Mouse (Mus musculus): ENCODE data around the gene Ddx6. TPM values are rescaled to one million over a fixed set of nuclear protein-coding genes. Genes with fewer than 3 reads are reported as not detected.
"Not testable (repeated sequence)": the region's sequence is repeated elsewhere in the genome, so short reads cannot be mapped to it uniquely, and the experiment has no call there.

The Ddx6 gene
- total RNA-seq, 2 experiments from 2014 or later, result 113 to 140 TPM

DNA sequence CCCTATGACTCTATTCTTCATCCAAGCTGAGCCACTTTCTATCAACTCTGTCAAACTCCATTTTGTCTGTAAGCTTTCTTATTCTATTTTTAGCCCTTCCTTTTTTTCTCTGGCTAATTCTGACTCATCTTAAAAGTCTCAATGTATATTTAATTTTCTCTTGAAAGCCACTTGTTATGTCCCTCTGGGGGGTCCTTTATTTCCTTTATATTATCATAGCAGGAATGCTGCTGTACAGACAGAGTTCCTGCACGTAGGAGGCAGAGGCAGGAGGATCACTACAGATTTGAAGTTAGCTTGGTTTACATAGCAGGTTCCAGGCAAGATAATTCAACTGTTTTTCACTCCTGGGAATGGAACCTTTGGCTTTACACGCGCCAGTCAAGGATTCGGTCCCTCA lies 11.5 kb upstream of the Ddx6 start:
- no peak for DNase-seq (ENCODE audit: low spot score in 2 of 2)

DNA sequence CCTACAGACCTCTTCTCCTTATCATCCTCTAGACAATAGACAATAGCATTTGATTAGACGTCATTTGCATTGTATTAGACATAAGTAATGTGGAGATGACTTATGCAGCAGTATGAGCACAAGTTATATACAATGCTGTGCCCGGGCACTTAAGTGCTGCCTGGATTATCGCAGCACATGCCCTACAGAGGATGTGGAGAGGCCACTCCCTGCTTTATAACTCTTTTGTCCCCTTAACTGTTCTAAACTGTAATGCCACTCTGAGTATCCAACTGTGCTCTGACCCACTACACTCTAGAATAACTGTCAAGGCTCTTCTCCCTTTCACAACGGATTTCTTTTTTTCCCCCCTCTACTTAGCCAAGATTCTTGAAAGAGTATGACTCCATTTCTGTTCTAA lies 10.8 kb upstream of the Ddx6 start:
- no peak for DNase-seq (ENCODE audit: low spot score in 2 of 2)

DNA sequence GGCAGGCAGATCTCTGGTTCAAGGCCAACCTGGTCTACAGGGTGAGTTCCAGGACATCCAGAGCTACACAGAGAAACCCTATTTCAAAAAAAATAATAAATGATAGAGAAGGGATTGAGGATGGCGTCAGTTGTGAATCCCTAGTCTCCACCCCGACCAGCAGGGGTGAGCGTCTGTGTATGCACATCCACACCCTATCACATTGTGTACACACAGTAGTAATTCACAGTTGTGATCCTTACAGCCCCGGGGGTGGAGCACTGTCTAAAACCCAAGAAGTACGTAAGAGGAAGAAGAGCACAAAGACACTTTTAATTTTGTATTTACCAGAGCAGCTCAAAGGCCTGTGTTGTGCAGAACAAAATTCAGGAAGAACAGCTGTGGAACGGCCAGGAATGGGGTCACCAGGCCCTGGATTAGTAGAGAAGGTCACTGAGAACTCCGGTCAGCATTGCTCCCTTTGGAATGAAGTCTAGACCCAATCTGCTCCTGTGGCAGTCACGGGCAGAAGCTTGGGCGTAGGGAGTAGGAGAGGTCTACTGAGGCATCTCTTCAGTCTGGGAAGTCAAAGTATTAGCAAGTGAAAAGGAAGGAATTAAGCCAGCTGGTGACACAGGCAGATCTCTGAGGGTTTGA lies 9.7 kb upstream of the Ddx6 start:
- no peak for DNase-seq (ENCODE audit: low spot score in 2 of 2)

DNA sequence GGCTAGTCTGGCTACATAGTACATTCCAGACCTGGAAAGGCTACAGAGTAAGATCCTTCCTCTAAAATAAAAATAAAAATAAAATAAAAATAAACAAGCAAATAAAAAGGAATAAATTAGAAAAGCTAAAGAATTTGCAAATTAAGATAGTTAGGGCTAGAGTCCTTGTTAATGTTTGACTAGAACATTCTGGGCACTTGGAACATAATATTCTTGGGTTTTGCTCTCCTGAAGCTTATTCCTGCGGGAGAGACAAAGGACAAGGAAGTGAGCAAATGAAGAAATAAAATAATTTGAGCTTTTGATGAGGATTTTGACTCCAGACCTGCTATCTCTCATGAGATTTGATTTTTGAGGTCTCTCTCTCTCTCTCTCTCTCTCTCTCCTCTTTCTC lies 9.2 kb upstream of the Ddx6 start:
- no peak for DNase-seq (ENCODE audit: low spot score in 2 of 2)

DNA sequence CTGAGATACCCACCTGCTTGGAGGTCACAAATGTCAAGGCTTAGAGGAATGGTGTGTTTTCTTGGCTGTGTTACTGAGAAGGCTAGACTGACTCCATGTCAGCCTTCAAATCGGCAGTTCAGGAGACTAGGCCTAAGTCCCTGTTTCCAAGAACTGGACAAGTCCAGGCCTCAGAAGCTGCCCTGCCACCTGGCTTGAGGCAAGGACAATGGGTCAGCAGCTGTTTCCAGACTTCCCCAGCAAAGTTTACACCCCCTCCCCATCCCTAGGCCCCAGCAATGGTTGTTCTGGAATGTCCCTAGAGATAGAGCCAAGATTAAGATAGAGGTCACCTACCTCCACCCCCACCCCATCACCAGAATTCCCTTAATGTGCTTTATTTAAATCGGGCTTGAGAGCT lies 7.0 kb upstream of the Ddx6 start:
- DNase-seq (ENCODE audit: low spot score in 2 of 2), result no peak

DNA sequence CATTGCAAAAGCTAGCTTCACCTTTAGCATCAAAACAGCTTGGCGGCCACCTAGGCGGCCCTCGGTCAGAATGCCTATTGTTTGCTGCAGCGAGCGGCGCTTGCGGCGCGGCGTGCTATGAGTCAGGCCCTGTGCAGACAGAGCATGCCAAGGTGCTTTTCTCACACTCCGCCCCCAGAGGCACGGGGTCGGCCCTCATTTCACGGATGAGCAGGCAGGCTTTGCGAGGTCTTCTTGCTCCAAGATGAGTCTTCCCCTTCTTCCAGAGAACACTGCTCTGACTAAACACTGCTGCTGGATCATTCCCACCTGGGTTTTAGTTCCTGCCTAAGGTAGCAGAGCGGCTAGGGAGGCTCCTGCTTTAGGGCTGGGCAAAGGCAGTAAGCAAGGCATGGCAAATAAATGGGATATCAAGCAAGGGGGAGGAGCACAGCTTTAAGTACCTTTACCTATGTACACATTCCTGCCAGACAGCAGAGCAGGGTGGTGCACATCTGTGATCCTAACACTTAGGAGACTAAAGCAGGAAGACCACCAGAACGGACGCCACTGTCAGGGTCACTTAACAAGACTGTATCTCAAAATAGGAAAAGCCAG lies 5.7 kb upstream of the Ddx6 start:
- no peak for DNase-seq (ENCODE audit: low spot score in 2 of 2)

DNA sequence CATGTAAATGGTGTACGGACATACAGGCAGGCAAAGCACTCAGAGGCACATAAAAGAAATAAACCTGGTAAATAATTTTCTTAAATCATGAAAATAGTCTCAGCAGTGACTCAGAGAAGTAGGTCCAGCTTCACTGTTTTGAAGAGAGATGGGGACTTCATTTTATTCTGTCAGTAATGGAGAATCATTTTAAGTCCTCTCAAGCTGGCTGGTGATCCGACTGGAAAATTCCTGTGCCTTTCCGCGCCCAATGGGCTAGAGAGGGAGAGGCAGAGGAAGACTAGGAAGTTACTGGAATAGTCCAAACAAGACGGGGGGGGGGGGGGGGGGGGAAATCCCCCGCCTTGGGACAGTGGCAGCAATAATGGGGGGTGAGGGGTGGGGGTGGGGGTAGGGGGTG lies 5.1 kb upstream of the Ddx6 start:
- no peak for DNase-seq (ENCODE audit: low spot score in 2 of 2)

DNA sequence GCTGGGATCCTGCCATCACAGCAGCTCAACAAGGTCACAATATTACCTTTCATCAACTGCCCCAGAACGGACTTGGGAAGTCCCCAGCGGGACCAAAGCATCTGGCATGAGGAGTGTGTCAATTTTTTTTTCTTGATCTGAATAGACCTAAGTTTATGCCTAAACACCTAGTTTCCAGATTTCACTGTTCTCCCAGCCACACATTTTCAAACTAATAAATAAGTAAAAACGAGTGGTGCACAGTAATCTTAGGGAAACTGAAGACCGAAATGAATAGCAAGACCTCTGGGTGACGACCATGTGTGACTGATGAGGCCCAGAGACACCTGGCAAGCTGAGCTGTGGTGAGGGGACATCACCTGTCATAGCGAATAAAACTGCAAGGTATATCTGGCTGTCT lies 3.9 kb upstream of the Ddx6 start:
- DNase-seq (ENCODE audit: low spot score in 2 of 2), result no peak

DNA sequence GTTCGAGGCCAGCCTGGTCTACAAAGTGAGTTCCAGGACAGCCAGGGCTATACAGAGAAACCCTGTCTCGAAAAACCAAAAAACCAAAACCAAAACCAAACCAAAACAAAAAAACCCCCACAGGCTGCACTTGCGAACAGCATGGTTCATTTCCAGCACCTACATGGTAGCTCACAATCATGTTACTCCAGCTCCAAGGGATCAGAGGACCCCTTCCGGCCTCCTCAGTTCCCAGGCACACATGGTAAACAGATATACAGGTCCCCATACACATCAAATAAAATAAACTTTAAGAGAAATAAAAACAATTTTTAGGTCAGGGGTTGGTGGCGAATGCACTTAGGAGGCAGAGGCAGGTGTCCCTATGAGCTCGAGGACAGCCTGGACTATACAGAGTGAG lies 1.9 kb upstream of the Ddx6 start:
- DNase-seq (ENCODE audit: low spot score in 2 of 2), result no peak

DNA sequence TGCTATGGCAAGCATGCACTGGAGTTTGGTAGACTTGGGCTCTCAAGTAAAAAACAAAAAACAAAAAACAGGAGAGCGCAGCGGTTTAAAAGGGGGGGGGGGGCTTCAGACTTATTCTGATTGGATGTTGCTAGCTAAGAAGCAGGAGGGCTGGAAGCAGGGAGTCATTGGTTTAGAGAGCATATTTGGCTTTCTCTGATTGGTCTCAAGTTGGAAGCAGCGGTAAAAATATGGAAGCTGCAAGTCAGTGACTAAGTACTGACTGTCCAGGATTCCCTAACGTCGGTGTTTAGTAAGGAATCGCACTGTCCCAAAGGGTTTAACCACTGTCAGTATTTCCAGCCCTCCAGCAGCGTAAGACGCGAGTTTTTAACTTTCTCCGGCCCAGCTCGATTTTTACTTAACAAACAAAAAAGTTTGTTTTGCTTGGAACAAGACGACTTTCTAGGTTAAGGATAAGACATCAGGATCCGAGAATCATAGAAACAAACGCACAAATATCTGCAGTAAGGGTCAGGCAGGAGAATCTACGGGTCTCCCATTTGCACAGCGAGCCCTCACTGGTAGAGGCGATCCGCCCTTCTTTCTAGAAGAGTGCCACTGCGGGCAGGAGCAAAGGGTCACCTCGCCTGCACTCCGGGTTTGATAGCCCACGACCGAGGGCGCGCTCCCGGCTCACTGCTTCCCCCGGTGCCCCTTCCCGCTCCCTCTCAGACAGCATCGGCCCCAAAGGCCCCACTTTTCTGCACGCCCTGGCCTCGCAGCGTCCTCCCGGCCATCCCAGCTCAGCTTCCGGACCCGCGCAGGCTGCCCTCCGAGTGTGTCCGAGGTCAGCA lies 1.0 kb upstream of the Ddx6 start:
- peak; percentile 57 to 67 for DNase-seq (ENCODE audit: low spot score in 2 of 2)

DNA sequence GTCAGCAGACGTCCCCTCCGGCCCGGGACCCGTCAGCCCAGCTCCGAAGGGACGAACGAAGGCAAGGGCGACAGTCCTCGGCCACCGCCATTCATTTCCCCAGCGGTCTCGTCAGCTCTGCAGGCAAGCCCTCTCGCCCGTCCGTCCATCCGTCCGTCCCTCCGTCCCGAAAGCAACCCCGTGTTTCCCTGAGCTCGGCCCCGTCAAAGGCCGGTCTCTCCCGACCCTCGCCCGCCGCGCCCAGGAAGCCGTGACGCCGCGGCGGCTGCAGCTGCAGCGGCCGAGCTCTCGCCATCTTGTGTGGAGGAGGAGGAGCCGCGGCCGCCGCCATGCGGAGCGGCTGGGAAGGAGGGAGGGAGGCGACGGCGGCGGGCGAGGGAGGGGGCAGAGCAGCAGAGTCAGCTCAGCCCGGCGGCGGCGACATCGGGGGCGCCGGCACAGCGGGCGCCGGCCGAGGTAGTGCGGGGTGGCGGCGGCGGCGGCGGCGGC lies 358 bp upstream of the Ddx6 start:
- DNase-seq (ENCODE audit: low spot score in 2 of 2), result peak; percentile 76 to 79

DNA sequence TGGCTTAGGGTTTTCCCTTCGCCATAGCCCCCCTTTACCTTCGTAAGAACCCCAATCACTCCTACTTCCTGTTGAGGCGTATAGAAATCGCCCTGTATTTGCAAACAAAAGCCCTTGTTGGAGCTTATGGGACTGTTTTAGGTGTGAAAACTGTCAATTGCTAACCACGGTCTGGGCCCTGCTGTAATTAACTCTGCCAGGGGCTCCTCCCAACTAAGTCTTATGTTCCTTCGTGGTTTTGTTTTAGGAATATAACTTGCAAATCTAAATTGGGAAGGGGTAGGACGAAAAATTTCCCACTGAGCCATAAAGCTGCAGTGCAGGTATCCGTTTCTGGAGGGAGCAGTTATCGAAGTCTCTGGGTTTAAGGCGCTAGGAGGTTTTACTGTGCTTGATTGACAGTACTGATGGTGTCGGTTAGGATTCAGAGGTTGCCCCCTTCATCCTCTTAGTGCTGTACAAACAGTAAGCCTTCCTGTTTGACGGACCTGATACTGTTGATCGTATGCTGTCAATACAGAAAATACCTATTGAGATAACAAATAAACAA lies 999 bp downstream of the Ddx6 start:
- DNase-seq (ENCODE audit: low spot score in 2 of 2), result no peak

DNA sequence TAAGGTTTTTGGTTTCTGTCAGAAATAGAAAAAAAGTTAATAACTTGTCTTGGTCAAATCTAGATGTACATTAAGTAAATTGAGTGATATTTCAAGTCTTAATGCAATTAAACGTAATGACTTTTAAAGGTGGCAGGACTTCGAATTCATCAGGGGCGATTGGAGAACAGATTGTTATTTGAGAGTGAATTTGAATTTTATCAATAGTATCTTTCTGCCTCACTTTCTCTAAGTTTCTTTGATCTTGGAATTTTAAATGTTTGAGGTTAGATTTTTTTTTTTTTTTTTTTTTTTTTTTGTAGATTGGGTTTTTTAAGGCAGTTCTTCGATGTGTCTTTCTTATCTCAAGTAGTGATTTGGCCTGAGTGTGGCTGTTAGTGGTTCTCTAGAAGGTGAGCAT lies 2.0 kb downstream of the Ddx6 start:
- no peak for DNase-seq (ENCODE audit: low spot score in 2 of 2)

DNA sequence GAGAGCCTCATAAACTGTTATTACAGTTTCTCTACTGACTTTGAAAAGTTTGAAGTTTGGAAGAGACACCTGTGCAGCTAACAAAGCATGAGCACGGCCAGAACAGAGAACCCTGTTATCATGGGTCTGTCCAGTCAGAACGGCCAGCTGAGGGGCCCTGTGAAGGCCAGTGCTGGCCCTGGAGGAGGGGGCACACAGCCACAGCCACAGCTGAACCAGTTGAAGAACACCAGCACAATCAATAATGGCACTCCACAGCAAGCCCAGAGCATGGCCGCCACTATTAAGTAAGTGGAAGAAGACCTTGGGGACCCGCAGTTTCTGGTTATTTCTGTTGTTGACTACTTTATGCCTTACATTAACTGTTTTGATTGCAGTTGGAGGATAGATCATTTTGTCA lies 2.6 kb downstream of the Ddx6 start:
- no peak for DNase-seq (ENCODE audit: low spot score in 2 of 2)

DNA sequence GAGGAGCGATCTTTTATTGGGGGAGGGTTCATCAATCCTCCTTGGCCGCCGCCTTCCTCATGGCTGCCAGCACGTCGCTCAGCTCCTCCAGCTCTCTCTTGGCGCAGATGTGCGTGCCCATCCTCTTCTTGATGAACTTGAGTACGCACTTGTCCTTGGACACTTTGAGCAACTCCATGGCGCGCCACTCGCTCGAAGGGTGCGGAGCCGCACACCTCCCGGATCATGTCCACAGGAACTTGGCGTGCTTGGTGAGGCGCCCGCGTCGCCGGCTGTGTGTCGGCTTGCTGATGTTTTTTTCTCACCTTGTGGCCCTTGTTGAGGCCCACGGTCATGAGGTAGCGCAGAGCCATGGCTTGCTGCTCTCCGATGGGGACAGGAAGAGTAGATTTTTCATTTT lies 5.7 kb downstream of the Ddx6 start:
- no peak for DNase-seq (ENCODE audit: low spot score in 2 of 2)

DNA sequence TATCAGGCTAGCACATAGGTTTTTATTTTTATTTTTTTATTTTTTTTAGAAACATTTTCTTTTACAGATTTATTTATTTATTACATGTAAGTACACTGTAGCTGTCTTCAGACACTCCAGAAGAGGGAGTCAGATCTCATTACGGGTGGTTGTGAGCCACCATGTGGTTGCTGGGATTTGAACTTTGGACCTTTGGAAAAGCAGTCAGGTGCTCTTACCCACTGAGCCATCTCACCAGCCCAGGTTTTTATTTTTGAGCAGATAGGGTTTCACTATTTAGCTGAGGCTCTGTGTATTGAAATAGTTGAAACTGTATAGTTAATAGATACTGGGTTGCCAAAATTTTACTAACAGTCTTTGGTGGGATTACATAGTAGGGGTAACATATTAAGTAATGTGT lies 8.4 kb downstream of the Ddx6 start:
- not testable (repeated sequence) for DNase-seq (ENCODE audit: low spot score in 2 of 2)

DNA sequence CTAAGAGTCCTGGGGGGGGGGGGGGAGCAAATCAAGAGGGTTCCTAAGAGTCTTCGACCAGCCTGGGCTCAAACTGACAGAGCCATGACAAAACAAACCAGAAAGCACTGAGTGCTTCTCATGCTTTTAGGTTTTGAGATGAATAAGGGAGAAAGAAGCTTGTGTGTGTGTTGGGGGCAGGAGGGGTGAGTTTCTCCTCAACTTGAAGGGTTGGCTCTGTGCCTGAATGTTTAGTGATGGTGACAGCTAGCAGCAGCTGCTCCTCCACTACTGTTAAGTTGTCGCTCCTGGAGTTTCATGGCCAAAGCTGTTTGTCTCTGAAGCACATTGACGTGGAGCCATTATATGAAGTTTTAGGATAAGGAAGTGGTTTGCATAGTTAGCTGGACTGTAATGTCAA lies 16.4 kb downstream of the Ddx6 start:
- no peak for DNase-seq (ENCODE audit: low spot score in 2 of 2)

DNA sequence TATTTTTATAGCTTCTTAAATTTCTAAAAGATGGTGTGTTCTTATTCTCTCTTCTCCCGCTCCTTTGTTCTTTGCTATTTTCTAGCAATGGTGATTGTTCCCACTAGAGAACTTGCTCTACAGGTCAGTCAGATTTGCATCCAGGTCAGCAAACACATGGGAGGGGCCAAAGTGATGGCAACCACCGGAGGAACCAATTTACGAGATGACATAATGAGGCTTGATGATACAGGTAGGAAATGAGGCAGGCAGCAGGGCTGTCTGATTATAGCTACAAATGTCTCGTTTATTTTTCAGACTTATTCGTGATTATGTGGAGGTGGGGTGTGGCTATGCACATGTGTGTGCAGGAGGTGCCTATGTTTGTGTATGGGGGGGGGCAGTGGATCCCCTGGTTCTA lies 19.7 kb downstream of the Ddx6 start:
- no peak for DNase-seq (ENCODE audit: low spot score in 2 of 2)

DNA sequence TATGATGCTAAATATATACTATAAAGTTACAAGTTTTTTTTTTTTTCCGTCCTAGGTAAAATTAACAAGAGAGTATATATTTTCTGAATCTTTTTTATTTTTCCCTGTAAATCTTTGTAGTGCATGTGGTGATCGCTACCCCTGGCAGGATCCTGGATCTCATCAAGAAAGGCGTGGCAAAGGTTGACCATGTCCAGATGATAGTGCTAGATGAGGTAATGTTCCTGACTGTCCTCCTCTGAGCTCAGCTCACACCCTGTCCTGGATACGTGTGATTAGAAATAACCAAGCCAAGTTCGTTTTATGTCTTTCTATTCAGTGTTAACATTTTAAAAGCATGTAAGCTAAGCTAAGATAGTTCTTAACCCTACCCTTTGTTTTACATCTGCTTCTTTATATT lies 21.6 kb downstream of the Ddx6 start:
- DNase-seq (ENCODE audit: low spot score in 2 of 2), result no peak

DNA sequence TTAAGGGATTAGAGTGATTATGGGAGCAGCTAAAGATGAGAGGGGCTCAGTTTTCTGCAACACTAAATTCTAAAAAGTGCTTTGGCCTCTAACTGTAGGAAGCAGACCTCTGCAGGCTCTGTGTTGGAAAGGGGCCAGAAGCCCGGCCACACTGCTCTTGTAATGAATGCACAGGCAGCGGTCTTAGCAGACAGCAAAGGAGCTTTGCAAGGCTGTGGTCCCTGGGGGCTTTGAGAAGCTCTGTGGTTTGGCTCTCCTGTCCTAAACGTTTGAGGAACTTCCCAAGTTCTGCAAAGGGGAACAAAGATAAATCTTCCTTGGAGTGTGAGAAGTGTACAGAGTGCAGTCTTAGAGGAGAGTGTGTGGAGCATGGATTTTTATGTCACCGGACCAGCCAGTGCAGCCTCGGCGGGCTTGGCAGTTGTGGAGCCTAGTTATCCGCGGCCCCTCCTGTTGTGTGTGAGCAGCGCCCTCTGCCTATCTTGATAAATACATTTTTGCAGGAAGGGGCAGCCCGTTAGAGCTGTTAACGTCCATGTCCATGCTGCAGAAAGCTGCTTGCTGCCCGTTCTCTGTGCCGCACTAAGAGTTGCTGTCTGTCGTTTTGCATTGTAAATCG lies 33.0 kb downstream of the Ddx6 start:
- DNase-seq (ENCODE audit: low spot score in 2 of 2), result no peak

DNA sequence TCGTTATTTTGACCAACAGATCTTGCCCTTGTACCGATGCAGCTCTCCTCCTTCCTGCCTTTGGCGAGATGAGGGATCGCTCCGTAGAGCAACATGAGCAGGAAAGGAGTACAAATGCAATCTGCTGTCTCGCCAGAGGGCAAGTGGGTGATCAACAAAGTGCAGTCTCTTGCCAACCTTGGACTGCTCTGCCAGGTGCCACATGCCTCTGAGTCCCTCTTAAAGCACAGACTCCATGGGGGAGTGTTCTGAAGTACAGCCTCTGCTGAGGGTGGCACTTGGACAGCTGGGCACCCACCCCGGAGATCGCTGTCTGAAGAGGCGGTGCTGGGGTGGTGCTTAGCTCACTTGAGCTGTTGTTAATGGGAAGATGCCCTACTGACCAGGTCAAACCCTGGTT lies 34.0 kb downstream of the Ddx6 start:
- DNase-seq (ENCODE audit: low spot score in 2 of 2), result not testable (repeated sequence)

DNA sequence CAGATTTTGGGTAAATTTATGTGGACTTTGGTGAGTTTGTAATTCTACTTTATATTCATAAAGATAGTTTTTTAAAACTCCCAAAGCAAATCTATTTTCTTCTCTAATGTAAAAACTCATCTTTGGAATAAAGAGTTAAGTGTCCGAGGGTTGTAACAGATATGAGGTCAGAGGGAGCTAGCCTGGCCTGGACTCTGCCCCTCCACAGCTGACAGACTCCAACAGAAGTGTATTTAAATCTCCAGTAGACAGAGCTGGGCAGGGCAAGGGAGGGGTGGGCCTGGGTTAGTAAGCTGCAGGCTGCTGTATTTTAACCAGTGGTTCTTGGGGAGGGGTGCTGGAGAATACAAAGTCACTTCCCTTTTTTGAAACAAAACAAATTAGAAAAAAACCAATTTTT lies 35.3 kb downstream of the Ddx6 start:
- DNase-seq (ENCODE audit: low spot score in 2 of 2), result not testable (repeated sequence)
